Mouse (Mus musculus) heart, embryonic 13.5 days (tissue): ENCODE data around the gene Mrpl24. TPM values are rescaled to one million over a fixed set of nuclear protein-coding genes. Genes with fewer than 3 reads are reported as not detected.

ENCODE experiments used
- ATAC-seq: fragments of 200-750 bp; cut with Nextera tagmentation; 2 replicates; pipeline ENCODE4 v1.8.0; 2017; ENCODE audit warnings: moderate TSS enrichment; ENCODE audit not compliant: insufficient number of reproducible peaks, low FRiP score, low TSS enrichment; ENCODE audit errors: extremely low read depth
- H3K27ac ChIP-seq: fragments of 300-500 bp; sonication (generic); replicated peaks from 2 replicates; pipeline ENCODE4 v1.5.1; 2015; ENCODE audit warnings: moderate library complexity, mild to moderate bottlenecking, inconsistent platforms
- H3K27me3 ChIP-seq: fragments of 300-500 bp; sonication (generic); replicated peaks from 2 replicates; pipeline ENCODE4 v1.6.1; 2015; ENCODE audit warnings: mild to moderate bottlenecking, inconsistent platforms
- H3K36me3 ChIP-seq: fragments of 300-500 bp; sonication (generic); 2 replicates; pipeline ENCODE4 v1.6.1; 2015; ENCODE audit warnings: mild to moderate bottlenecking, inconsistent platforms
- H3K4me1 ChIP-seq: fragments of 300-500 bp; sonication (generic); 2 replicates; pipeline ENCODE4 v1.6.1; 2015; ENCODE audit warnings: inconsistent platforms
- H3K4me2 ChIP-seq: fragments of 300-500 bp; sonication (generic); 2 replicates; pipeline ENCODE4 v1.6.1; 2015; ENCODE audit warnings: inconsistent platforms, mild to moderate bottlenecking, moderate library complexity
- H3K4me3 ChIP-seq: fragments of 300-500 bp; sonication (generic); 2 replicates; pipeline ENCODE4 v1.5.1; 2015; ENCODE audit warnings: moderate library complexity, mild to moderate bottlenecking, inconsistent platforms
- H3K9ac ChIP-seq: fragments of 300-500 bp; sonication (generic); 2 replicates; pipeline ENCODE4 v1.6.1; 2015; ENCODE audit warnings: inconsistent platforms, mild to moderate bottlenecking, moderate library complexity
- H3K9me3 ChIP-seq: fragments of 300-500 bp; sonication (generic); 2 replicates; pipeline ENCODE4 v1.6.1; 2016; ENCODE audit warnings: inconsistent platforms
- WGBS: fragments of 180-500 bp; shearing (Covaris S2); methylation state at CpG from one replicate; pipeline ENCODE4 v1.1.7; 2015; ENCODE audit warnings: mixed read lengths; 5-methylcytosine and 5-hydroxymethylcytosine counted together
- polyA plus RNA-seq: library from polyadenylated mRNA; unstranded; fragments of >200 nt; fragmentation: Nextera tagmentation; extraction: Ambion mirVana; gene quantifications from 2 replicates; pipeline ENCODE4 v1.2.1, GENCODE M21; 2015

Mrpl24 gene
- polyA plus RNA-seq, 1 experiment from 2014 or later = 55.0 TPM

DNA sequence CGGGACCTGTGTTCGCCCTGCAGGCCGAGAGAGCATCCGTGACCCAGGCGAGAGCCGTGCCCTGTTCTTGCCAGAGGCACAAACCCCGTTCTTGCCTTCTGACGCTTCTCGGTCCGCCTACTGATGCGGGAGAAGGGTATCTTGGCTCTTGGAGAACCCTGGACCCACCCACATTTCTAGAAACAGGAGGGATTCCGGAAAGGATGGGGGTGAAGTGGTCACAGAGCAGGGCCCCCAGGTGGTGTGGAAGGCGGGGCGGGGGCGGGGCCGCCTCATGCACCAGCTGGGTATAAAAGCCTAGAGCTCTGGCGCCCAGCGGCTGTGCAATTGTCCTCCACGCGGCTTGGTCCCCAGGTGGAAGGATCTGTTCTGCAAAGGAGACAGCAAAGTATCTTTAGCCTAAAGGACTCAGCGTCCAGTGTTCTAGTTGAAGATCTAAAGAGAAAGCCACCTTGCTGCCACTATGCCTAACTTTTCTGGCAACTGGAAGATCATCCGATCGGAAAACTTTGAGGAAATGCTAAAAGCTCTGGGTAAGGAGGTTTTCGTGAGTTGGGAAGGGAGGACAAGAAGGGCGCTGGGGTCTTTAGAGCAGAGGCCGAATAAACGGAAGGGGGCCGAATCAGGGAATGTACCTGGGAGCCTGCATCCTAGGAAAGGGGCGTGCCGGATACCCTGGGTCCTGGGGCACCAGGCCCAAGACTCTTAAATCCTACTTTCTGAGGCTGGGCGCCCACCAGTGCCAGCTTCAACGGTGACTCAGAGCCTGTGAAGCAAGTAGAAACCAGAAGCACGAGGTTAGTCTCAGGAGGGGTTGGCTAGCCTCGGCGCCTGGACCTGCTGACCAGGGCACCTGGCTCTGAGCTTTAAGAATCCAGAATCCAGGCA, 29.3 kb downstream of the Mrpl24 start, which contains the start of gene Crabp2:
Crabp2 (plus strand) TSS at position 289 of the 888 bp plus-strand sequence.
- WGBS = 2% methylated on average over 35 of the region's 35 CpGs
- Histone ChIP-seq H3K9me3 (no peaks in the 10 kb centered on the region), H3K4me3 (peak within 1 kb of the TSS; percentile 39), H3K27ac (no peak within 1 kb of the TSS), H3K9ac (peak within 1 kb of the TSS; percentile 71), H3K36me3 (no peaks in the 10 kb centered on the region), H3K4me2 (peak within 1 kb of the TSS; percentile 70), H3K27me3 (peaks cover 87% of the 10 kb centered on the region), H3K4me1 (peaks cover 79% of the 10 kb centered on the region)
- ATAC-seq = no peak

DNA sequence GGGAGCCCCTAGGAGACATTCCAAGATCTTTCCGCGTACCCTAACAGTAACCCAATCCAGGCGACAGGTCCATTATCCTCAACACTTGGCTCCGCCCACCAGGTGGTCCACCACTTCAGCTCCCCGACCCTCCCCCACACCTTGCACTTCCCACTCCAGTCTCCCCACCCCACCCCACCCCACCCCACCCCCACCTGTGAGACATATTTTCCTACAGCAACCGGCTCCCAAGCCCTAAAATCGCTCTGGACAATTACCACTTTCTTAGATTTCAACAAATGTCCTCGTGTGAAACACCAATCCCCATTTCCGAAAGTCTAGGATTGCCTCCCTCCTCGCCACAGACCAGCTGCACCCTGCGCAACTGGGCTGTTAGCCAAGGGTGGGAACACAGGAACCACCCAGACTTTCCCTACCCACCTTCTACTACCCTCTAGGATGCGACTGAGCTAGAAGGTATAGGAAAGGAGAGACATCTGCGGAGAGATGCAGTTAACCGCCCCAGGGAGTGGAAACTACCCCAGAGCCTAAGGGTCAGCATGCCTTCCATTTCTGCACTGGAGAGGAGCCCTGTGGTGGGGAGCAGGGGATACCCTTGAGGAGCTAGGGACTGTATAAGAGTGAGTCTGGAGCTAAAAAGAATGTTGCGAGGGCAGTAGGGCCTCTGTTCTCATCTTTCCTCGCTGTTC, 30.1 kb downstream of the Mrpl24 start:
- H3K9ac ChIP-seq = peak overlapping the region; percentile 48; the same call in 1 of the 2 replicates
- peak overlapping the region; percentile 39 for H3K4me3 ChIP-seq
- peaks cover 89% of the 10 kb centered on the region for H3K27me3 ChIP-seq
- no peak overlapping the region for H3K27ac ChIP-seq
- H3K9me3 ChIP-seq = no peaks in the 10 kb centered on the region
- H3K4me1 ChIP-seq = peaks cover 71% of the 10 kb centered on the region
- H3K4me2 ChIP-seq = peak overlapping the region; percentile 70
- ATAC-seq = no peak
- H3K36me3 ChIP-seq = no peaks in the 10 kb centered on the region
- WGBS = 14% methylated on average over 16 of the region's 16 CpGs

DNA sequence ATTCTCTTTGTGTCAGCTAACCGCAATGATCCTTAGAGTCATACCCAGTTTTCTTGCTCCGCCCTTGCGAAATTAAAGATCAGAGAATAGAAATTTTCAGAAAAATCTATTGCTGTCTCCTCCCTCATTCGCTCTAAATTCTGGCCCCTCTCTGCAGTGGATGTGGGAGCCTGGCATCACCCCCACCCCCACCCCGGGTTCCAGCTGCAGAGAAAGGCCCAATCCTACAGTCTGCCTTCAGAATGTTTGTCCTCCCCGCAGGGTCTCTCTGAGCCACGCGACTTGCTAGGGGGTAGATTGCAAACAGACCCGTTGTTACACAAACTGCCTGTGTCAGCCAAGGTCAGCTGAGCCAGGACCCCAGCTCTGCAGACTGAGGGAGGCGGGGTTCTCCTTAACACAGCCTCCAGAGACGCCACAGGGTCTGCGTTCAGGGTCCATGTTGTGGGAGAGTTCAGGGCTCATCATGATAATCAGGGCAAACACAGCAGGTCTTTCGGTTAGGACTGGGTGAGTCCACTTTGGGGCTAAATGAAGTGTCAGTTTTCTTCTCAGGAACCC, 30.7 kb downstream of the Mrpl24 start:
- no peak for ATAC-seq
- Histone ChIP-seq H3K9me3 (no peaks in the 10 kb centered on the region), H3K4me3 (0 out of 2 replicates have a peak overlapping the region, but pooled peaks have one; percentile 17), H3K27ac (no peak overlapping the region), H3K9ac (no peak overlapping the region), H3K4me1 (peaks cover 65% of the 10 kb centered on the region), H3K36me3 (no peaks in the 10 kb centered on the region), H3K4me2 (peak overlapping the region; percentile 31; the same call in 1 of the 2 replicates), H3K27me3 (peaks cover 87% of the 10 kb centered on the region)
- WGBS = 14% methylated on average over 13 of the region's 13 CpGs

DNA sequence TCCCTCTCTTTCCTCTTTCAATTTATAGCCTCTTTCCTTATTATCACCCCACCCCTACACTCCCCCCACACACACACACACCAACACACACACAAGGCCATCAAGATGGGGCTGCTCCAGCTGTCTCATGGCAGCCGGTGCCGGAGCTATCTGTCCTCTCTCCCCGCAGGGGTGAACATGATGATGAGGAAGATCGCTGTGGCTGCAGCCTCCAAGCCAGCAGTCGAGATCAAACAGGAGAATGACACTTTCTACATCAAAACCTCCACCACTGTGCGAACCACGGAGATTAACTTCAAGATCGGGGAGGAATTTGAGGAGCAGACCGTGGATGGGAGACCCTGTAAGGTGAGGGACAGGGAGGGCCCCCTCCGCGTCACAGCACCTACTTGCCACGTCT, 32.6 kb downstream of the Mrpl24 start:
- Histone ChIP-seq H3K4me1 (peaks cover 47% of the 10 kb centered on the region), H3K27ac (peak overlapping the region; percentile 50; the same call in 1 of the 2 replicates), H3K4me3 (peak overlapping the region; percentile 50), H3K9ac (peak overlapping the region; percentile 77), H3K4me2 (peak overlapping the region; percentile 78), H3K9me3 (no peaks in the 10 kb centered on the region), H3K27me3 (peaks cover 67% of the 10 kb centered on the region), H3K36me3 (no peaks in the 10 kb centered on the region)
- ATAC-seq = no peak
- 5% methylated on average over 12 of the region's 12 CpGs for WGBS

DNA sequence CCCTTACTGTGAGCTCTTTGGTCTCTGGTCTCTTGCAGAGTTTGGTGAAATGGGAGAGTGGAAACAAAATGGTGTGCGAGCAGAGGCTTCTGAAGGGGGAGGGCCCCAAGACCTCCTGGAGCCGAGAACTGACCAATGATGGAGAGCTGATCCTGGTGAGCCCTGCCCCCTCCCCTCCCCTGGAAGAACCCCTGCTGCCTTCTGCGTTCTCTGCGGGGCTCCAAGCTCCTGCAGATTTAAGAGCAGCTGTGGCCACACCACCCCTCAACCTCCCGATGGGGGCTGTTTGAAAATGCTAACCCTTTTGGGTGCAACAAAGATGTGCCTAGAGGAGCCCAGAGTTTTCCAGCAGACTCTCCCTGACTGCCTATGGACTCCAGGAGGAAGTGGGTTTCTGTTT, 33.1 kb downstream of the Mrpl24 start:
- H3K4me1 ChIP-seq = peaks cover 42% of the 10 kb centered on the region
- H3K36me3 ChIP-seq = no peaks in the 10 kb centered on the region
- peak overlapping the region; percentile 50 for H3K4me3 ChIP-seq
- 1% methylated on average over 5 of the region's 5 CpGs for WGBS
- no peaks in the 10 kb centered on the region for H3K9me3 ChIP-seq
- peak; percentile 28; the same call in 1 of the 2 replicates for ATAC-seq
- H3K27ac ChIP-seq = peak overlapping the region; percentile 50; the same call in 1 of the 2 replicates
- peaks cover 62% of the 10 kb centered on the region for H3K27me3 ChIP-seq
- H3K9ac ChIP-seq = peak overlapping the region; percentile 77
- H3K4me2 ChIP-seq = peak overlapping the region; percentile 78

DNA sequence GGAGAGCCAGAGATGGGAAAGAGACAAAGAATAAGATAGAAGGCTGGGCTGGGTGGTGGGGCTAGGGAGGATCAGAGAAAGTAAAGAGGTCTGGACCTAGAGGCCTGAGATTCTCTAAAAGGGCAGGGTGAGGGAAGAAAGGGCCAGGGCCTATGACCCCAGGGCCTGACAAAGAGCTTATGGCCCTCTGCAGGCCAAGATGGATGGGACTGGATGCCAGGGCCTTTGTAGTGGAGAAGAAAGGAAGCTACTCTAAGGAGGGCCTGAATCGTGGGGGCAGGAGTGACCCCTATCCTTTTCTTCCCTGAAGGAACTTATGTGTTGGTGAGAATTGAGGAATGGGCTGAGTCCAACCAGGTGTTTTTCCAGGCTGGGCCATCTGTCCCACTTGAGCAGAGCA, 38.8 kb downstream of the Mrpl24 start:
- Histone ChIP-seq H3K27me3 (peaks cover 8% of the 10 kb centered on the region; the same call in 1 of the 2 replicates), H3K4me1 (peaks cover 28% of the 10 kb centered on the region), H3K27ac (no peak overlapping the region), H3K4me2 (no peak overlapping the region), H3K9ac (no peak overlapping the region), H3K36me3 (no peaks in the 10 kb centered on the region), H3K9me3 (no peaks in the 10 kb centered on the region), H3K4me3 (no peak overlapping the region)
- ATAC-seq = no peak
- 24% methylated on average over 1 of the region's 1 CpGs for WGBS

DNA sequence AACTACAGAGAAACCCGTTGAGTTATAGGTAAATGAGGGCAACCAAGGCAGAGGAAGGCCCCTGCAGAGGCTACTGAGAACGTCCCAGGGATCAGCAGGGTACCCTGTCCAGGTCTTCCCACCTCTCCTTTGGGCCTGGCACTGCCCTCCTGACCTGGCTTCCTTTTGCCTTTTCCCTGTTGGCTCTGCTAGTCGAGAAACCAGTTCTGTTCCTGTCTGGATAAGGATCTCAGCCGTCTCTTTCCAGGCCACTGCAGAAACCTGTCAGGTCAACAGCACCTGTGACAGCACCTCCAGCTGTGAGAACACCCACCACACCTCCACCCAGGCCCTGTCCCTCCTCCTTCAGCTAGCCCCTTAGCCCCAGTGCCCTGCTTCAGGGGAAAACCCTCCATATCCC, 39.2 kb downstream of the Mrpl24 start:
- Histone ChIP-seq H3K36me3 (no peaks in the 10 kb centered on the region), H3K9ac (0 out of 2 replicates have a peak overlapping the region, but pooled peaks have one; percentile 19), H3K27ac (no peak overlapping the region), H3K9me3 (no peaks in the 10 kb centered on the region), H3K27me3 (peaks cover 8% of the 10 kb centered on the region; the same call in 1 of the 2 replicates), H3K4me3 (no peak overlapping the region), H3K4me2 (no peak overlapping the region), H3K4me1 (peaks cover 27% of the 10 kb centered on the region)
- WGBS = 16% methylated on average over 4 of the region's 4 CpGs
- ATAC-seq = no peak

DNA sequence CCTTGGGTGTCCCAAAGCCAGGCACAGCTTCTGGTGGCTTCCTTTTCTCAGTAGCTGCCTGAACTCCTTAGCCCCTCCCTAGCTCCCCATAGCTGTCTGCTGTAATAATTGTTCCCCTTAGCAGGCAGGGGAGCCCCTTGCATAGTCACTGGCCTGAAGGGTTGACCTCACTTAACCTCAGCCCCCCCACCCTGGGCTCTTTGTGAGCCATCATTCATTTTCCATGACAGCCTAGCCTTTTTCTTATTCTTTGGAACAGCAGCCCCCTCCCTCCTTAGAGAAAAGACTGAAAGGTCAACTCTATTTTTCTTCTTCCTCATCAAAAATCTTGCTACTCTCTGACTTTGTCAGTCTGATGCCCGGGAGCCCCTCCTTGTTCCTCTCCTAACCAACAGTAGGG, 39.7 kb downstream of the Mrpl24 start:
- Histone ChIP-seq H3K27ac (no peak overlapping the region), H3K27me3 (0 out of 2 replicates have a peak, but pooled peaks cover 4% of the 10 kb centered on the region), H3K9me3 (no peaks in the 10 kb centered on the region), H3K4me2 (no peak overlapping the region), H3K9ac (0 out of 2 replicates have a peak overlapping the region, but pooled peaks have one; percentile 19), H3K36me3 (no peaks in the 10 kb centered on the region), H3K4me1 (peaks cover 27% of the 10 kb centered on the region), H3K4me3 (no peak overlapping the region)
- no peak for ATAC-seq
- WGBS = 63% methylated on average over 1 of the region's 1 CpGs

DNA sequence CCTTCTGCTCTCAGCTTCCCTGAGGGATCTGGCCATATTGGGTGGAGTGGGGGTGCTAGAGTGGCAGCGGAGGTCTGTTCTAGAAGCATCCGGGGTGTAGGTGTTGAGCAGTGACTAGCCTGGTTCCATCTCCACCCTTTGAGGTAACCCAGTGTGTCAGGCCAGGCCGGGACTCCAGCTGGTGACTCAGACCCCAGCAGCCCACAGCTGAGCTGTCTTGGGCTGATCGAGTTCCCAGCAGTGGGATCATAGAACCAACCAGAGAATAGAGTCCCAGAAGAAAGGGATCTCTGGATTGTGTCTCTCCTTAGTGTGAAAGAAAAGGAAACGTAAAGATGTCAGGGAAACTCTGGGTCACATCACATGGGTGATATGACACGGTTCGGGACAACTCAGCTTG, 40.1 kb downstream of the Mrpl24 start:
- H3K27me3 ChIP-seq = 0 out of 2 replicates have a peak, but pooled peaks cover 4% of the 10 kb centered on the region
- peaks cover 27% of the 10 kb centered on the region for H3K4me1 ChIP-seq
- H3K9me3 ChIP-seq = no peaks in the 10 kb centered on the region
- WGBS = 61% methylated on average over 7 of the region's 7 CpGs
- H3K4me3 ChIP-seq = no peak overlapping the region
- no peak overlapping the region for H3K9ac ChIP-seq
- H3K4me2 ChIP-seq = no peak overlapping the region
- ATAC-seq = no peak
- H3K36me3 ChIP-seq = no peaks in the 10 kb centered on the region
- H3K27ac ChIP-seq = peak overlapping the region; percentile 90; the same call in 1 of the 2 replicates

DNA sequence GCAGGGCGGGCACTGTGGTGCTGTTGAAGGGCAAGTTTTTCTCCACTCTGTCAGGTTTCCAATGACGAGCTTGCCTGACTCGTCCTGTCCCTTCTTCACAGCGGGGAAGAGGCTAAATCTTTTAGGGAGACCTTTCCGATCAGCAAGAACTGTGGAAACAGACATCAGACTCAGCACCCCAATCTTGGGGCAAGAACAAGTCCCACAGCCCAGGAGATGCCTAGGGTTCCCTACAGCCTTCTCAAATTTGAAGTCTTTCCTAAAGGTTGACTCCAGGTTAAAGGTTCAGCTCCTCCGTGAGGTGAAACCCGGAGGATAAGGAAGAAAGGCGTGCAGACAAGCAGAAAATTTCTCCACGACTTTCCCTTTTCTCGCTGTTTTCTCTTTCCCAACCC, 40.9 kb downstream of the Mrpl24 start:
- WGBS = 8% methylated on average over 10 of the region's 10 CpGs
- peaks cover 27% of the 10 kb centered on the region for H3K4me1 ChIP-seq
- H3K27me3 ChIP-seq = 0 out of 2 replicates have a peak, but pooled peaks cover 4% of the 10 kb centered on the region
- H3K27ac ChIP-seq = peak overlapping the region; percentile 90
- peak overlapping the region; percentile 85 for H3K9ac ChIP-seq
- ATAC-seq = no peak
- no peaks in the 10 kb centered on the region for H3K9me3 ChIP-seq
- peak overlapping the region; percentile 82 for H3K4me2 ChIP-seq
- H3K4me3 ChIP-seq = peak overlapping the region; percentile 57
- H3K36me3 ChIP-seq = no peaks in the 10 kb centered on the region
